Mouse (Mus musculus): ENCODE results near the gene Slc35b4.

DNA sequence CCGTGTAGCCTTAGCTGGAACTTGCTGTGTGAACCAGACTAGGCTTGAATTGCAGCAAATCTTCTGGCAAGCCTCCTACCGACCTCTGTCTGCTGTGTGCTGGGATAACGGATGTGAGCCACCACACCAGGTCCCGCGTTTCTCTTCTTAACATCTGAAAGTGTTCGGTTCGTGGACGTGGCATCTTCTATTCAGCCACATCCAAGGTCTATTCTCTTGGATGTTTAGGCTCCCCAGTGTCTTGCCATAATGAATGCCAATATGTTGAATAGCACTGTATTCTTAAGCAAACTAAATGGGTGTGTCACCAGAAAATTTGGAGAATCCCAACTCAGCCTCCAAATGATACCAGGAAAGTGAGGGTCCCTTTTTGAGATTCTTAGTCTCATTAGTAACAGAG lies 14.5 kb upstream of the Slc35b4 start:
- TF ChIP-seq CTCF (IDR thresholded peaks at IDR 0.05; ENCODE audit: low read depth, low read length) (no peak), POLR2A (IDR thresholded peaks at IDR 0.05; ENCODE audit: borderline replicate concordance, low read depth, low read length) (no peak)

Data from bone marrow macrophage, adult 2 months (primary cell).